Mouse (Mus musculus) liver (tissue): ENCODE results near the gene Ptprj.
A peak's percentile ranks its signal among the peaks of the same experiment; 100 is the strongest.

Source experiments
- DNase-seq: peaks from one replicate; pipeline ENCODE4 v3.0.0-alpha.2; 2020; ENCODE audit warnings: mixed read lengths

The Ptprj gene

GRCm38 (mm10) chr2:90558361-90558760, 22.1 kb downstream of the Ptprj start:
- no peak for DNase-seq

DNA sequence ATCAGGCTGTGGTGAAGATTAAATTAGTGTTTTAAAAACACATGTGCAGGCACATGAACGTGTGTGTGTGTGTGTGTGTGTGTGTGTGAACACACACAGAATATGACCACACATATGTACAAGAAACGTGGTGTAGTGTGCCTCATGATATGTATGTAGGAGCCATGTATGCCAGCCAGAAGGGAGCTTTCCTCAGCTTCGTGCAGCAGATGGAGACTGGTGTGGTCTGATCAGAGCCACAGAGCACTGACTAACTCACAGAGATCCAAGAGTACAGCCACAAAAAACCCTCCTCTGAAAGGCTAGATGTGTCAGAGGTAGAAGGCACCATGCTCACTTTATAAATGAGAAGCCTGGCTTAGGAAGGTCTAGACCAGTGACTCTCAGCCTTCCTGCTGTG, 22.5 kb downstream of the Ptprj start:
- no peak for DNase-seq

DNA sequence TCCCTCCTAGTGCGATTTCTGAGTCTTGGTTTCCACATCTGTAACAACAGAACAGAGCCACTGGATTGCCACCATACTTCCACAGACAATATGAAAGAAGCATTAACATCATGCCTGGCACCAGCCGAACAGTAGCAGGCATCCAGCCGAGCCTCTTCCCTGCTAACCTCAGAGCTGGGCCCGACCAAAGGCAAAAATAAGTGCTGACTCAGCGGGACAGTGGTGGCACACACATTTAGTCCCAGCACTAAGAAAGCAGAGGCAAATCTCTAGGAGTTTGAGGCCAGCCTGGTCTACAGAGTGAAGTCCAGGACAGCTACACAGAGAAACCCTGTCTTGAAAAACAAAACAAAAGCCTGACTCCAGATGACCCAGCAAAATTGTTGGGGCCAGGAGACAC, 24.7 kb downstream of the Ptprj start:
- DNase-seq, result peak; percentile 53

GRCm38 (mm10) chr2:90554806-90555205, 25.6 kb downstream of the Ptprj start:
- DNase-seq, result no peak

GRCm38 (mm10) chr2:90553861-90554260, 26.6 kb downstream of the Ptprj start:
- no peak for DNase-seq

- peak; percentile 12 for DNase-seq
Observed at GRCm38 (mm10) chr2:90550656-90551055, 29.8 kb downstream of the Ptprj start.

- DNase-seq, result no peak
Observed at GRCm38 (mm10) chr2:90548541-90548940, 31.9 kb downstream of the Ptprj start.

DNA sequence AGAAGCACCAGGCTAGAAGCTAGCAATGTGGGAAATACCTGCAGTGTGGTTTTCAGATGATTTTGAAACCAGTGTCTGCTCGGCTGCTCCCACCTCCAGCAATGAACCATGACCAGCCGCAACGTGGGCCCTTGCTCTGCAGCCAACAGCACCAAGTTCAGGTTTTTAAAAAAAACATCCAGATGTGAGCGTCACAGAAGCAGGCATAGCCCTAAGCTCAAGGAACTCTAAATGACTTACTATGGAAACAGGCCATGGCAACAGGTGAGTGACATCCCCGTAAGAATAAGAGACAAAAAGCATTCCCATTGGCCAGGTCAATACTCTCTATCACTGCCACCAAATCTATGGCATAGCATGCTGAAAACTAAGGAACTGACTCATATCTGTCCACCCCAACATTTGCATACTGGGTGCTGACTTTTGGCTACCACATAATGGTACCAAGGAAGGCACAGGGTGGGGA, 33.3 kb downstream of the Ptprj start:
- no peak for DNase-seq

DNA sequence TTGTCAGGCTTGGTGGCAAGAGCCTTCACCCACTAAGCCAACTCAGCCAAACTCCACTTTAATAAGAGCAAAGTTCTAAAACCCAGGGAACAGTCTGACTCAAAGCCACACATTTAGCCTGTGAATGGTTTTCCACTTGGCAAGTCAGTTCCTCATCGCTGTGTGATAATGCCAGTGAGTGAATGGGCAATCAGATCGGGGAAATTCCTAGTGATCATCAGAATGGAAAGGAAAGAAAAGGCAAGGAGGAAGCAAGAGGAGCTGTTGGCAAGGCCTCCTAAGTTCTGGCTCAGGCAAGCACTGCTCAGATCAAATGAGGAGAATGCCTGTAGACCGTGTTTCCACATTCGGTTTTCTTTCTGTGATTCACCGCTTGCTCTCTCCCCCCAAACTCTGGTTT, 35.2 kb downstream of the Ptprj start:
- DNase-seq, result no peak

- DNase-seq, result no peak
Observed at GRCm38 (mm10) chr2:90543989-90544388, 36.5 kb downstream of the Ptprj start.

GRCm38 (mm10) chr2:90543106-90543702, 37.2 kb downstream of the Ptprj start:
- no peak for DNase-seq

DNA sequence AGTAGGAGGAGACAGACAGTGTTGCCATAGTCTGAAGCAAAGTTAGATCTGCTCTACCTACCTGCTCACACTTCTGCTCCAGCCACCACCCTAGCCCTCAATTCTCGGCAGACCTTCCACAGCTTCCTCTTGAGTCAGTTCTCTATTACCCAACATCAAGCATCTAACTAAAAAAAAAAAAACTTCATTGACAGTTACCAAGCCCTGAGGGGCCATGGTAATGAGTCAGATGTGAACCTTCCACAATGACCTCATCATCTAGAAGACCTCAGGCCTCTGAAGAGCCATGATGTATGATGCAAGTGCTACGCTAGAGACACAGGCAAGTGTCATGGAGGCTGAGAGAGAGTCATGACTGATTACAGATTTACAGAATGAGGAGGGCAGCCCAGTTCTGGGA, 37.8 kb downstream of the Ptprj start:
- no peak for DNase-seq

- no peak for DNase-seq
Observed at GRCm38 (mm10) chr2:90539206-90539605, 41.2 kb downstream of the Ptprj start.

DNA sequence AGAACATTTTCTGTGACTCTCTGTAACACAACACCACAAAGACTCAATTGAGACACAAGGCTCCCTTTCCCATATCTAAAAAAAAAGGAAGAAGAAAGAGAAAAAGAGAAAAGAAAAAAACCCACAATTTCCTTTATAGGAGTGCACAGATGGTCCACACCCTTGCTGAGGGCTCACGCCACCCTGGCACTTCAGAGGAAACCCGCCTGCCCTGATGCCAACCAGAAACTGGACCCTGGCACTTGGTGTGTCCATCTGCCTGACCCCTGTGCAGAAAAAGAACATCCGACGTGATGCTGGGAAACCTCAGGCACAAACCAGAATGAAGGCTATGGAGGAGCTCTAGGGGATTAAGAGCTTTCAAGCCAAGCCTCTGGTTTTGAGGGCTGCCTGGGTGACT, 43.2 kb downstream of the Ptprj start:
- no peak for DNase-seq

DNA sequence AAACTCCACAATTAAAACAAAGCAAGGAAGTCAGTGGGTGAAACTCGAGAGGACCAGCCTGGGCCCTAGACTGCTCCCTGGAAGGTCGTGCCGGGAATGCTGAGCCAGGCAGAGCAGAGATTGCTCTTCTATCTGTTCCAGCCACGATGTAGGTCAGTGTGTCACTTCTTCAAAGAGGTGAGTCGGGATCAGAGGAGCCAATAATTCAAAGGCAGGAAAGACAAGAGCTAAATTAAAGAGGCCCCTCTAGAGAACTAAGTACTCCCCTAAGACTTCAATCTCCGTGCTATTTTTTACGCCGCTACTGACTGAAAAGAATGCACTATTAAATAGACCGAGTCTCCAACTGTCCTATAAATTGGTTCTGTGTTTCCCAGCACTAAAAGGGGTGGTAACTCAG, 43.9 kb downstream of the Ptprj start:
- no peak for DNase-seq

DNA sequence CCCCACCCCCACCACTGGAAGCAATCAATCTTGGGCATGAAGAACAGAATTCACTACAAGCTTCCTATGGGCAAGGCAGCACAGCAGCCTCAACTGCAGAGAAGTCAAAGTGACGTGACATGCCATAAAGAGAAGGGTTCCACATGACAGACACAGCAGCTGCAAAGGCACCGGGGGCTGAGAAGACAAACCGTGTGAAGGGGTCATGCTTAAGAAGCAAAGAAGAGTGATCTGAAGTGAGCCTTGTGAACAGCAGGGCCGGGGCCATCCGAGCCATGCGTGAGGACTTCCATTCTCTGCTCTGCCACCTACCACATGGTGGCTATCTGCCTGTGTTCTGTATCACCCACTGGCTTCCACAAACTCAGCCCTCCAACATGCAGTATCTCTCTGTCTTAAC, 45.7 kb downstream of the Ptprj start:
- no peak for DNase-seq

GRCm38 (mm10) chr2:90533944-90534343, 46.5 kb downstream of the Ptprj start:
- DNase-seq, result no peak

DNA sequence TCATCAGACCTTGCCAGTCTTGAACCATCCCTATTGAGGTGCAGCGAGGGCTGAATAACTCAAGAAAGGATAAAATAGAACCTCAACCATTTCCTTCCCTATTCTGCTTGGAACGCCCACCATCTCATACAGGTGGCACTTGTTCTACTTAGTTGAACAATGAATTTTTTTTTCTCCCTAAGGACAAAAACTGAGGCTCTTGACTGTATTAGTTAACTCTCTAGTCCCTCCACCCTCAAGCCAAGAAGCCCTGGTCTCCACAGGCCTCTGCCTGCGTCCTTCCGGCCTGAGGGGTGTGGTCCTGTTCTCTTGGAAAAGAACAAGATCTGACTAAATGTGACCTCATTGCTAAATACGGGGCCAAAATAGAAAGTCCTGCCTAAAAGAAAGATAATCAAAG, 48.4 kb downstream of the Ptprj start:
- DNase-seq, result no peak

- DNase-seq, result no peak
Observed at GRCm38 (mm10) chr2:90528107-90528506, 52.3 kb downstream of the Ptprj start.

GRCm38 (mm10) chr2:90526971-90527370, 53.5 kb downstream of the Ptprj start:
- DNase-seq, result no peak

GRCm38 (mm10) chr2:90526564-90526963, 53.9 kb downstream of the Ptprj start:
- DNase-seq, result no peak

GRCm38 (mm10) chr2:90525807-90526206, 54.6 kb downstream of the Ptprj start:
- DNase-seq, result no peak

DNA sequence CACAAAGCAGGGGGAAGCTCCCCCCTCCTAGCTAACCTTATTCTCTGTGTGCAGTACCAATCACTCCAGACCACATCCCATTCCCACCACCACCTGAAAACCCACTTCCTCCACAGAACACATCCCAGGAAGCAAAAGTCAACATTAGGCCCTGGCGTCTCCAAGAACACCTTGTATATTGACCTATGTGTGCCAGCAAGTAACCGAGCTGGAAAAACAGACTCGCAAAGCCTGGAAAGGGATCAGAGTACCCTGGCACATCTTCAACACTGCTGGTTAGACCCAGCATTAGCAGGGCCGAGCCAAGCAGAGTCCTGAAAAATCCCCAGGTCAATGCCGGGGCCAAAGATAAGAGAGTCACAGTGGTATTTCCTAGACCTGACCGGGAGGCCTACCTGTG, 58.0 kb downstream of the Ptprj start:
- no peak for DNase-seq

GRCm38 (mm10) chr2:90521909-90522308, 58.5 kb downstream of the Ptprj start:
- DNase-seq, result no peak

- no peak for DNase-seq
Observed at GRCm38 (mm10) chr2:90518296-90518695, 62.2 kb downstream of the Ptprj start.

- DNase-seq, result no peak
Observed at GRCm38 (mm10) chr2:90514969-90515368, 65.5 kb downstream of the Ptprj start.
